Mouse (Mus musculus) granulocyte monocyte progenitor cell, adult 5-6 weeks (primary cell): ENCODE results near the gene Slit3. TPM values are rescaled to one million over a fixed set of nuclear protein-coding genes. Genes with fewer than 3 reads are reported as not detected.

Source experiments
- ATAC-seq: replicated peaks from 2 replicates; pipeline ENCODE4 v1.8.0; 2016; ENCODE audit warnings: mild to moderate bottlenecking, moderate TSS enrichment, inconsistent platforms; ENCODE audit not compliant: poor library complexity, severe bottlenecking
- total RNA-seq, 2 experiments: library from RNA; stranded (forward) in 1 of 2; stranded (reverse) in 1 of 2; fragments of 200-712, 200-1000 nt in 1 of 2; fragments of >200 nt in 1 of 2; fragmentation: Nextera tagmentation in 1 of 2; gene quantifications; 2 replicates each; pipeline ENCODE4 v1.2.3; 2014 to 2017

Slit3 gene
- total RNA-seq, 2 experiments from 2014 or later = not detected

DNA sequence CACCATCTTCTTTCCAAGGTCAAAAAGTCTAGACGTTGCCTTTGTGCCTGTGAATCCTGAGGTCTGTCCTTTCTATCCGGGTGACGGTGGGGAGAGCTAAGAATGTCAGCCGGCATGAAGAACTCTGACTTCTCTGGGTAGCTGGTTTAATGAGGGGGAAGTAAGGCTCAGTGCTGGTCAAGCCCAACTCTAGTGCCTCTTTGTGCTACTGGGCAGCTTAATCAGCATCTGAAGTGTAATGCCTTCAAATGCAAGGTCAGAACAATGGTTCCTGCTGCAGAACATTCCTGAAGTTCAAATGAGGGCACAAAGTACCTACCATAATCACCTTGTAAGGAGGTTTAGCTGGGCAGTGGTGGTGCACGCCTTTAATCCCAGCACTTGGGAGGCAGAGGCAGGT is 366.9 kb downstream of the Slit3 start:
- no peak for ATAC-seq

DNA sequence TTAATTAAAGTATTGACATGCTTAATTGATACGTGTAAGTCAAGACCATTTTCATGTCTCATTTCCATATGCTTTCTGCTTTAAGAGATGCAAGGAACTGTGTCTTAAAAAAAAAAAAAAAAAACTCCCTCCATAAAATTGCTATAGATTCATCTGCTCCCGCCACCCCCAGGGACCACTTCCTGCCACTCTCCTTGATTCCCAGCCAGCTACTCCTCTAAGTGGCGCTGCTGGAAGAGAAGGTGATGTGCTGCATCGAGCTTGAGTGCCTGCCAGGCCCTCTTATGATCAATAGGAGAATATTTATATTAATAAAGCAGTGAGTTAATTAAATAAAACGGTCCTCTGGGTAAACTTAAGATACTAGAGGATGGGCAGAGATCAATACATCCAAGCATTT is 370.7 kb downstream of the Slit3 start:
- ATAC-seq = no peak

DNA sequence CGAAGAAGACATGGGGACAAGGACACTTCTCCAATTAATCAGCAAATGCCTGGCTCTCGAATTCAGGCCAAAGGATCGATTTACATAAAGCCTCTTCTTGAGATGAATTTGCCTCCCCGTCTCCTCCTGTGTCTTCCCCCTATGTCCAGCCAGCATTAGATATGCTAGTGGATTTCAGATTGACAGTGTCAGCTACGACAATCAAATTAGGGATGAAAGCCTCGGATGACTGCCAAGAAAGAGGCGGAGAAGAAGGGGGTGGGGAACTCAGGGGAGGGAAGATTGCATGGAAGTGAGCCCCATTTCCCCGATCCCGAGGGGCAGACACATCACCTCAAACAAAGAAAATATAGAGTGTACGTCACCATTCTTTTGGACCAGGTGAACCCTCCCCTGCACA is 375.9 kb downstream of the Slit3 start:
- no peak for ATAC-seq

DNA sequence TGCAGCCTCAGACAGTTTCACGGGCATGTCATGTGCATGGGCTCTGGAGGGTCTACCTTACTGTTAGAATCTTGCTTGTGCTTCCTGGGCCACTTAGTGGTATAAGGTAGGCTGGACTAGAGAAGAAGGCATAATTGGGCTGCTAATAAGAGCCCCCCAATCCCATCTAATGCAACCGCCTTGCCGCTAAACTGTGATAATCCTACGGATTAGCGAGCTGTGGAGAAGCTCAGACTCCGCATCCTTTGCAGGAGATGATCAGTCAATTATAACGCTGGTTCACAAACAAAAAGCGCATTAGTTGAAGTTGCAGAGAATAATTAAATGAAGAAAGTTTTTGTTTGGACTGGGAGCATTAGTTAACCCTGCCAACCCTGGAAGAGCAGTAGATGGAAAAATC is 376.9 kb downstream of the Slit3 start:
- no peak for ATAC-seq

DNA sequence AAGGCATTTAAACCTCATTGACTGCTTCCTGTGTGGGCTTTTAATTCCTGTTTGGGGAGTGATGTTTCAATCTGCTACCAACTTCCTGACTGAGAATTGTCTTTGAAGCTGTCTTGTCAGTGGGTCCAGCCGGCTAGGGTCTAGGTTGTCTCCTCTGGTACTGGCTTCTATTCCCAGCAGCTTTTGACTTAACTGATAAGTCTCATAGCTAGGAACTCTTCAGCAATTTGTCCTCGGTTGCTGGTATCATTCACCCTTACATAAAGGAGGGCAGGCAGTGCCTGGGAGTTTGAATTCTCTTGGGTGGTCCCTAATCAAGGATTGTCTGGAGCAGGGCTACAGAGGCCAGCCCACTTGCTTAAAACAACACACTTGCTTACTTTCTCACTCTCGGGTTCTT is 381.1 kb downstream of the Slit3 start:
- ATAC-seq = no peak

DNA sequence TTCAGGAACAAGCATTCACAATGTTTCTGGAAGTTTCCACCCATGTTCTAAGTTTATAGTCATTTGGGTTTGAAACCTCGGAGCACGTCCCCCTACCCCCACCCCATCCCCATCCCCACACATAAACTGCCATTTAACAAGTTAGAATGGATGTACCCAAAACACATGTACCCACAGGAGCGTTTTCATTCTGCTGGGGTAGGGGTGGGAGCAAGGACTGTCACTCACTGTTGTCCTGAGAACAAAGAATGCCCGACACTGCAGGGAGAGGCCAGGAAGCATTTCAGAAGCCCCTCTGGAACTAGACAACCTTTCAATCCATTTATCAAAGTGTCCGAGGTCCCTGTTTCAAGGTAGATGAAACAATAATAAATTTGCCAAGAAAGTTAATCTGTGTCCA is 383.0 kb downstream of the Slit3 start:
- no peak for ATAC-seq

DNA sequence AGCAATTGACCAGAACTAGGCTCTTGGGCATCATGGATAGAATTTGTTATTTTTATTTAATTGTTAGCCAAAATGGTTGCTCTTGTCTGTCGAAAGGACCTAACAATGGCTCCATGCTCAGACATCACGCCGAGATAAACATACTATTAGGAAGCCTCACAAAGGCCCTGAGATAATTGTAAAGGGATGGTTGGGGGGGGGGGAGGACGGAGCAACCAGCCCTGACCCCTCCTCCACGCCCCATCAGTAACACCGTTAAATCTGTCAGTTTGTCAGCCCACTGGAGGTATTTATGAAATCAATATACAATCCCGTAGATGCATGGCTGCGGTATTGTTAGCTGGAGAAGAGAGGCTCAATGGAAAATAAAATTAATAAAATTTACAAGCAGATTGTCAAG is 383.9 kb downstream of the Slit3 start:
- no peak for ATAC-seq

DNA sequence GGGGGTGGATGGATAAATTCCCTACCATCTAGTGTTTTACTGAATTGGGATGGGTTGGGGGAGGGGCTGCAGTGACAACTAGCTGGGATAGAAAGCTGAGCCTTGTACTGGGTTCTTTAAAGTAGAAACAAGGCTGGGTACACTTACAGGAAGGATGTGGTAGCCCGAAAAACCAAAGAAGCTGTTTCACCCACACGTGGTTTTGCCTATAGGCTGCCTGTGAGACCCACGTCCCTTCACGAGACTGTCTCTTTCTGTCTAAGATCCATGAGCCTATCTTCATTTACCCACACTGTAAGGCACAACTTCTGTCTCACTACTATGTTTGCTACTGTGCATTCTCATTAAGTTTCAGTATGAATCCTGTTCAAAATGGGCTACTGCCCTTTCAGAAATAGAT is 384.3 kb downstream of the Slit3 start:
- peak; percentile 74 for ATAC-seq

DNA sequence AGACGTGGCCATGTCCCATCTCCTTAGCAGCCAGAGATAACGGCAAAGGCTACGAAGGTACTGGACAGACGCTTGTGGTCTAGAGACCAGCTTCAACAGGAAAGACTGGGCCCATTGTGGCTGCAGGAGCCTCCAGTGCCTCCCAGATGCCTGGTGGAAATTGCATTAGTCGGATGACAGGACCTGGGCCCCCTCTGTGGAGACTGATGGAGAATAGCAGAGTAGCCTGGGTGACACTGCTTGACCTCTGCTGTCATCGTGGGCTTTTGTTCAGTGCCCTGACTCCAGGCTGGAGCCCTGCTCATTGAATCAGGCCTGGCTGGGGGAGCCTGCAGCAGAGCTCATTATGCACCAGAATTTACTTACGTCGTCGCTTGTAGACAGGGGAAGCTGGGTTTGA is 384.8 kb downstream of the Slit3 start:
- peak; percentile 63 for ATAC-seq

DNA sequence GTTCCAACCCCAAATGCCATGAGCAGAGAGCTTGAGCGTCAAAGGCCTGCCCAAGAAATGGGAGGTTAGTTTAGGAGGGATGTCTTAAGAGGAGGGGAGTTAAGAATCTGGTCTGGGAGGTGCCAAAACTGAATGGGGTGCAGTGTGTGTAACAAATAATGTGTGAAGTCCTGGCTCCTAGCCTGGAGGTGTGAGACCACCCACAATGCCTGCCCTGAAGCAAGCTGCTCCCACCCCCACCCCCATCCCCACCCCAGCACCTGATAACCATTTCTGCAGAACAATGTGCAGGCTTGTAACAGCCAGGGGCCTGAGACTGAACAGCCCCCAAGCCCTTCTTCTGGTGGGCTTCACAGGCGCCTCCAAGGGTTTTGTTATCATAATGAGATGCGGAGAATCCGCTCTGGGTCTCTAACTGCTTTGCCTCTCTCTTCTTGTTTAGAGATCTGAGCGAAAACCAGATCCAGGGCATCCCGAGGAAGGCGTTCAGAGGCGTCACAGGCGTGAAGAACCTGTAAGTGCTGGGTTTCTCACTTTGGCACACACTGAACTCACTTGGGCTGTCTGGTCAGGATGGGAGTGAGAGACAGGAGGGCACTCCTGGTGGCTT is 386.9 kb downstream of the Slit3 start:
- no peak for ATAC-seq

DNA sequence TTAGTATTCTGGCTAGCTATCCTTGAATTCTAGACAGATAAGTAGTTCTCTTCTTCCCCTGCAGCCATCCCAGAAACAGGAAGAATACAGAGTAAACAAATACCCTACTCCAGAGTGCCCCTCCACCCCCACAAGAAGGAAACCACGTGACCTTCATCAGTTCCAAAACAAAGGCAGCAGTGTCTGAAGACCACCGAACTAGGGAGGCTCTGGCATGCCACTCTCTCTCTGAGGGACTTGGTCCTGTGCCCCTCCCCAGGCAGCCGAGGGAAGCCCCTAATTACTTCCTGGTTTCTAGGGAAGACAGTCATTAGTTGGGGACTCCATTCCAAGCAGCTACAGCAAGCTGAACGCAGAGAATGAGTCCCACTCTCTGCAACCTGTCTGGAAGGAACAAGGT is 391.7 kb downstream of the Slit3 start:
- ATAC-seq = no peak

DNA sequence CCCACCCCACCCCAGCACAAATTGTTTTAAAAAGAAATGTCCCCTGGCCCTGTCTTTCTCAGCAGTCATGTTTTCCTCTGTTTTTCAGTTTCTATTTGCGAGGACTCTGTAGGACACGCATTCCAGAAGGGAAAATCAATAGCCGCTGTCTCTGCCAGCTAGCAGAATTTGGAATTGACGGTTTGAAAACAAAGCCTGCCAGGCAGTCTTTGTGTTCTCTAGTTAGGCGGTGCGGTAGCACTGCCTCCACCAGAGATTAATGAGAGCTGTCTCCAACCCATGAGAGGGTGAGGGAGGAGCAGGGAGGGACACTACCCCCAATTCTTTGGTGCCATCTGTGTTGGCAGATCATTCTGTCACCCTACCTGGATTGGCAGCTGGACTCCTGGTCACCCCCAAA is 392.3 kb downstream of the Slit3 start:
- no peak for ATAC-seq

DNA sequence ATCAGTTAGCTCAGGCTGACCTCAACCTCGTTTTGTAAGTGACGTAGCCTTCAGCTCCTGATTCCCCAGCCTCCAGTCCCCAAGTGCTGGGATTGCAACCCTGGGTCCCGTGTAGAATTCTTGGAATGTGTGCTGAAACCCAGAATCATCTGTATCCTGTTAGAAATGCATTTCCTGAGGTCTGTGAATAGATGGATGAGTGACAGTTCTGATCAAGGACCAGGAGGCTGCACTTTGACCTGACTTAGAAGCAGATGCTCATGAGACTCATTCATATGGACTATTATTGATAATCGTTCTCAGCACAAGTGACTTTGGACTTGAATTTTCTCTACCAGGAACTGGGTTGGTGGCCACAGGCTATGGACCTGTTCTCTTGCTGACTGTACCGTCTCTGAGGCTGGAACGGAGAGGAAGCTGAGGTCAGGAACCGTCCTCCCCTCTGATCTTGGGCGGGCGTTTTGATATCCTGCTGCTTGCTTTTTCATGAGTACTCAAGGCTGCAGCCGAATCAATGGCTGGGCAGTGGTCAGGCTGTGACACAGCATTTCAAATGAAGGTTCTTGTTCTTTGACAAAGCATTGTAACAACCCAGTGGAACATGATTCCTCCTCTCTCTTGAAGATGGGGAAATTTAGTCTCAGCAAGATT is 401.9 kb downstream of the Slit3 start:
- no peak for ATAC-seq

DNA sequence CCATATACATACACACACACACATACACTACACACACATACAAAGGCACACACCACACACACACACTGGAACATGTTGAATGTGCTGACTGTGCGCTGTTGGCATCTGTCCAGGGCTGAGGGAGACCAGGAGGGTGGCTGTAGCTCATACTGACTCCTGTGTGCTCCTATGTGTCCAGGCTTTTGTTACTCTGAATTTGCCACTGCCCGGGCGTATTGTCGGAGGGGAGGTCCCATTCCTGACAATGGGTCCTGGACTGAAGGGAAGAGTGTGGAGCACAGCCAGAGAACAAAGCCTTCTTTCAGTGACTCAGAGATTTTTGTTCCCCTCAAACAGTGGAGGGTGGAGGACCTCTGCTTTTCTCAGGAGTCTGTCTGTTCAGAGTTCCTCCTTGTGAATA is 402.7 kb downstream of the Slit3 start:
- ATAC-seq = no peak

DNA sequence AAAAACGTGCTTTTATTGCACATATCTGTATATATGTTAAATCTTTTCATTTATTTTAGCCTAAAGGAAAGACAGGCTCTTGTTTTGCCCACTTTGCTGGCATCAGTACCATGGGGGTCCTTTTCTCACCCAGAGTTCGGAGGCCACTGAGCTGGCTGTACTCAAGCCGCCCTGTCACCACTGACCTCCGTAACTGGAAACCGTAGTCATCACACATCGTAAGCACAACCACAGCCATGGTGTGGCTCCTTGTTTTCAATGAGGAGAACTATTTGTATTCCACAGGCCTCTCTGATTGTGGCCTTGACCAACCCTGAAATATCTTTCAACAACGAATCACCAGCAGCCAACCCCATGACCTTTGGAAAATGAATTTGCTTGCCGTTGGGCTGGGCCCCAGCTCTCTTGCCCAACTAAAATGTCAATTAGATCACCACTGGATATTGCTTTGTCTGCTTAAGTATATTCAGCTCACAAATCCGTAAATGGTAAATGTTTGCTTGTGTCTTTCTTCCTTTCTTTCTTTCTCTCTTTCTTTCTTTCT is 405.3 kb downstream of the Slit3 start:
- ATAC-seq = no peak

DNA sequence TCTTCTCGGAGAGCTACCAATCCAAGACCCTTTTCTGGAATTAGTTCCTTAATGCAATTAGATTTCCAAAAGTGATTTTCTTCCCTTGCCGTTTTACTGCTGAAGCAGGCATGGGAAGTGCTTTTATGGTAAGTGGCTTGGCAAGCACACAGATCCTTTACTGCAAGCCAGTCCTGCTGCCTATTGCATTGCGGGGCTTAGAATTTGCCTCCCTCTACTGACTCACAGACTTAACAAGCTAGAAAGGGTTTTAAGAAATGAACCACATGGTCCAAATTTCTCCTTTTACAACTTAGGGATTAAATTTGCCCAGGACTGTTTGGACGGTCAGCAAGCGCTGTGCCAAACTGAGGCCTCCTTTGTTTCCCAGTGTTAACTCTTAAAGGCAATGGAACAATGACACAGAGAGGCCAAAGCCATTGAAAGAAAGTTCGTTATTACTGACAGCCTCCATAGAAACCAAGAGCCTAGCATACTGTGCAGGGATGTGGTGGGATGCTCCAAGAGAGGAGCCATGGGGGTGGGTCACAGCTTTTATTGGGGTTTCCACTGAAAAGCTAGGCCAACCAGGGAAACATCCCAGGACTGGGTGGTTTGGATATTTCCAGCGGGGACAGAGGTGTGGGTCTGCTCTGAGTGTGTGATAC is 406.9 kb downstream of the Slit3 start:
- no peak for ATAC-seq

DNA sequence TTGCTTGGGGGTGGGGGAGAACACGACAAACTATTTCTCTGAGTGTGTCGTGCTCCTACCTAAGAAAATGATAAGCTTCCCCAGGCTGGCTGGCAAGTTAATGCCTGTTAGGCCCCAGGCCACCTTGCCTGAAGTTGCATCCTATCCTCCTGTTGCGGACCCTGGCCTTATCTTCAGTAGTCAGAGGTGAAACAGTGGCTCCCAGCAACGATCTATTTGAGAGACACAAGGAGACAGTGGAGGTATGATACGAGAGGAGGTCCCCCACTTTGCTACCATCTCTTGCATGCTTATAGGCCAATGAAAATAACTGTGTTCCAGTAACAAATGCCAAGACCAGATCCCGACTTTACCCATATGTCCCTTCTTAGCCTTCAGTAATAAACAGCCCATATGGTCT is 414.0 kb downstream of the Slit3 start:
- ATAC-seq = no peak

DNA sequence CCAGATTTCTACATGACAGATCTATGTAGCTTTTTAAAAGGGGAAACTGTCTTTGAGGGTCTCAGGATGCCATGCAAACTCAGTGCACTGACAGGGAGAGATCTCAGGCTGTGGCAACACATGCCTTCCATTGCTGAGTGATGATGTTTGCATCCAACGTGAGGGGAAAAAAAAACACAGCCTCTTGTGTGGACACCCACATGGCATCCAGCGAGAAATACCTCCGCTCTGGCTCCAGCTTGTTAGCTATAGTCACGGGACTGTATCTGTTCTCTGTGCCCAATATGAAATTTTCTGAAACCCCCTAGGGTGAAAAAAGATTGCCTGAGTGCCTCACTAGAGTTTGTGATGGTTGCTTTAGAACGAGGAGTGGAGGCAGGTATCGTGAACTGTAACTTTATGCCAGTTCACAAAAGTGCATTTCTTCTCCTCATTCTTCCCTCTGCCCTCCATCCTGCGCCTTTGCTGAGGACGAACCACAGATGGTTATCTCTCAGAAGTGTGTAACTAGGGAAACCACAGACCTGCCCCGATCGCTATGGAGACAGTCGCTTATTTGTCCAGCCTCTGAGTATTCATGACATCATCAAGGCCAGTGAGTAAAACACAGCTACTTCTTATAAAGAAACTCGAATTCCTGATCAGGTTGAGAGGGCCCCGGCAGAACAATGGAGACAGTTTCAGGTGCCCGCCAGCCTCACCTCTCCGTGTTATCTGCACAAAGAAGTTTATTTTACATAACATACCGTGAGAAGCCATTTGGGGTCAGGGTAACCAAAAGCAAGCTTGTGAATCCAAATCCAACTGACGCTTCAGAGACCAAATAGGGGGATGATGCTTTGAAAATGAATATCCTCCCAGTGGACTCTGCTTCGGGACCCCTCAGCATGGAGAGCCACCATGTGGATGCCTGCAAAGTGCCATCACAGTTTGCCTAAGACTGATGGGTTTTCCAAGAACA is 416.4 kb downstream of the Slit3 start:
- peak; percentile 44; the same call in 1 of the 2 replicates for ATAC-seq

DNA sequence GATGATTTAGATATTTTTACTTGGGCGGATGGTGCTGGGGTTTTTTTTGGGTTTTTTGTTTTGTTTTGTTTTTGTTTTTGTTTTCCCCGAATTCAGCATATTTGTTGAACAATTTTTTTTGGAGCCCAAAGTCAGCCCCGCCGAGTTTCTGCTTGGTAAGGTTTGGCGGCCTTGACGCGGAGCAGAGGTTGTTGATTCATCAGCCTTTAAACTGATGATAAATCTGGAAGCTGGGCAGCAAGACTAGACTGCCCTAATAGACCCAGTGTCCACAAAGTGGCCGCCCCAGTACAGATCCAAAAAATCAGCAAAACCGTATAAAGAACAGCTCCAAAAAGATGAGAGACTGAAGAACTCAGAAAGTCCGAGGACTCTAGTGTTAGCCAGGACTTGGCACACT is 421.7 kb downstream of the Slit3 start:
- ATAC-seq = no peak
